Mouse (Mus musculus) erythroblast, embryonic 14.5 days (primary cell): ENCODE data around the gene Gm20661. TPM values are rescaled to one million over a fixed set of nuclear protein-coding genes. Genes with fewer than 3 reads are reported as not detected.

Experiments used
- H3K27me3 ChIP-seq: 2 replicates; pipeline ENCODE4 v1.6.1; 2012; ENCODE audit warnings: inconsistent platforms; ENCODE audit not compliant: control insufficient read depth
- H3K36me3 ChIP-seq: 2 replicates; pipeline ENCODE4 v1.6.1; 2012; ENCODE audit warnings: mild to moderate bottlenecking, inconsistent platforms; ENCODE audit not compliant: control insufficient read depth
- H3K4me1 ChIP-seq: 2 replicates; pipeline ENCODE4 v1.6.1; 2012; ENCODE audit warnings: inconsistent platforms; ENCODE audit not compliant: control insufficient read depth
- H3K4me3 ChIP-seq: replicated peaks from 2 replicates; pipeline ENCODE3; 2012; ENCODE audit warnings: moderate library complexity, mild to moderate bottlenecking, inconsistent platforms
- H3K9me3 ChIP-seq: 2 replicates; pipeline ENCODE4 v1.6.1; 2012; ENCODE audit warnings: low read length, inconsistent platforms, mixed read lengths; ENCODE audit not compliant: control insufficient read depth
- GATA1 ChIP-seq: IDR thresholded peaks from 2 replicates; pipeline ENCODE4 v1.6.1; 2012; ENCODE audit warnings: low read length, inconsistent platforms, mixed read lengths
- TAL1 ChIP-seq: IDR thresholded peaks from 3 replicates; pipeline ENCODE4 v1.6.1; 2012; ENCODE audit warnings: low read length, inconsistent platforms, mixed read lengths
- polyA plus RNA-seq: library from polyadenylated mRNA; stranded (reverse); fragments of >175 nt; gene quantifications from 2 replicates; pipeline ENCODE4 v1.2.3, GENCODE M21; 2012

Gm20661 gene
- polyA plus RNA-seq, 1 experiment, result 0.06 TPM

DNA sequence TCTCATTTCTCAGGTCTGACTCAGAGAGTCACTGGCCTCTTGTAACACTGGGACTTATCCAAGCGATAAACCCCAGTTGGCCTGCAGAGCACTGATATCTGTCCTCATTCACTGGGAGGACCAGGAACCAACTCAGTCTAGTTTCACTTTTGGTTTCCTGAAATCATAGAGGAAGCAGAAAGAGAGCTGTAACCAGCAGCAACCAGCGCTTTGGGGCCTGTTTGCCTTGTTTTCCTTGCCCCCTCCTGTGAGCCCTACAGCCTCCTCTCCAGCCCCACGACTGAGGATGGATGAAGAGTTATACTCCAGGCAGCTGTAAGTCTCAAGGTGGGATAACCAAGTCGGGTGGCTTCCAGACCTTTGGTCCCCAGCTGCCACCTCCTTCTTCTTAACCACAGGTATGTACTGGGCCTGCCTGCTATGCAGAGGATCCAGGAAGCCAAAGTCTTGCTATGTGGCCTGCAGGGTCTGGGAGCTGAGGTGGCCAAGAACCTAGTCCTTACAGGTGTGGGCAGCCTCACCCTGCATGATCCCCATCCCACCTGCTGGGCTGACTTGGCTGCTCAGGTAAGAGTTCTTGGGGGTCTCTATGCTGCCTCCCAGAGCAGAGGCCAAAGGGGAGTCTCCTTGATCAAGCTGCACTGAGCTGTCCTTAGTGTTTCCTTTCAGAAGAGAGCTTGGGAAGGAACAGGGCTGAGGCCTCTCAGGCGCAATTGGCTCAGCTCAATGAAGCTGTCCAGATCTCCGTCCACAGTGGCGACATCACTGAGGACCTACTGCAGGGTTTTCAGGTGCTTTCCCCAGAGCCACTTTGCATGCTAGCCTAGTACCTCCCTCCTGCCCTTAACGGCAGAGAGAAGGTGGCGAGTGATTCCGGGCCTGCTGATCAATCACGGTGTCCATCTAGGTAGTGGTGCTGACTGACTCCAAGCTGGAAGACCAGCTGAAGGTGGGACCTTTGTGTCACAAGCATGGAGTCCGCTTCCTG, 7.2 kb upstream of the Gm20661 start, which contains the start of gene Uba7:
TSS of gene Uba7 (plus strand) at position 107 of the 988 bp plus-strand sequence.
- H3K36me3 ChIP-seq, result peaks cover 83% of the 10 kb centered on the region
- H3K27me3 ChIP-seq, result no peaks in the 10 kb centered on the region
- H3K4me3 ChIP-seq, result peak within 1 kb of the TSS; percentile 65
- peak; percentile 83 for TF ChIP-seq GATA1
- peak; percentile 84 for TF ChIP-seq TAL1
- H3K4me1 ChIP-seq, result peaks cover 99% of the 10 kb centered on the region
- no peaks in the 10 kb centered on the region for H3K9me3 ChIP-seq

DNA sequence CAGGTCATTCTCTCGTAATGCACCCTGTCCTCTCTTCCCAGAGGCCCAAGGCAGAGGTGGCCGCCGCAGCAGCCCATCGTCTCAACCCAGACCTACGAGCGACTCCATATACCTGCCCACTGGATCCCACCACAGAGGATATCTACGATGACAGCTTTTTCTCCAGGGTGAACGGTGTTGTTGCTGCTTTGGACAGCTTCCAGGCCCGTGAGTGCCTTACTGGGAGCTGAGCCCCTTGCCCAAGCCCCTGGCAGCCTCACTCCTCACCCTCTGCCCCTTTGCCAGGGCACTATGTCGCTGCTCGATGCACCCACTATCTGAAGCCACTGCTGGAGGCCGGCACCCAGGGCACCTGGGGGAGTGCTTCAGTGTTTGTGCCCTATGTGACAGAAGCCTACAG, 4.0 kb upstream of the Gm20661 start:
- H3K9me3 ChIP-seq, result no peaks in the 10 kb centered on the region
- peak overlapping the region; percentile 0 for H3K4me3 ChIP-seq
- TF ChIP-seq GATA1 (no peak), TAL1 (no peak)
- H3K36me3 ChIP-seq, result peaks cover 84% of the 10 kb centered on the region
- H3K4me1 ChIP-seq, result peaks cover 99% of the 10 kb centered on the region
- no peaks in the 10 kb centered on the region for H3K27me3 ChIP-seq

DNA sequence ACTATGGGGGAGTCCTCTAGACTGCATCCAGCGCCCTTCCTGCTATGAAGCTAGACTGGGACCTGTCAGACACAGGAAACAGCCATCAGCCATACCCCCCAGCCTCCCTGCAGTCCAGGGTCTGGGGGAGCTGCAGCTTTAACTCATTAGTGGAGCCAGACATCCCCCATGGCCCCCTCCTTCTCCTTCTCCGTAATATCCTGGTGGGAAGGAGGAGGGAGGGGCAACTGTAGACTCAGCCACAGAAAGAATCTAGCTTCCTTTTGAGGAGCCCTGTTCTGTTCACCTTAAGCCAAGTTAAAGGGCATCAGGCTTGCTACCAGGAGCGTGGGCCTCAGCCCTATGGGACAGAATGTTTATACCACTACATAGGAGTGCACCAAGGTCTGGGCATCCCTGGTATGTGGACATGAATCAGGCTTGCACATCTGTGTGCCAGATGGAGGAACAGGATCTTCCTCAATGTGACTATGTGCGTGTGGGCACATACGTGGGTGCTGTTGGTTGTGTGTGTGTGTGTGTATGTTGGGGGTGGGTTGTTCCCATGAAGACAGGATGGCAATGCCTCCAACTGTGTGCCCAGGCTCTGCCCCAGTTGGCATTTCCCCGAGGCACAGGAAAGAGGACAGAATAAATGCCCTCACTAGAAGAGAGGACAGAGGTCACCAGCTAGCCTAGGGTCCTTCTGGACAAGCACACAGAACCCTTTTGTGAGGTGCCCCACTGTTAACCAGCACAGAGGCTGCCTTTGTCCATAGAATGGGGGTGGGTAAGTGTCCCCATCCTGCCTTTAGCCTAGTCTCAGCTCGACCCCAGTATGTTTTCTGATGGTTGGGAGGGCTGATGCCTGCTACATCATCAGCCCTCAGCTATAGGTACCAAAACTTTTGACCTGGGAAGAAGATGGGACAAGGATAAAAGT, 913 bp upstream of the Gm20661 start:
- H3K9me3 ChIP-seq, result no peaks in the 10 kb centered on the region
- peaks cover 87% of the 10 kb centered on the region for H3K36me3 ChIP-seq
- H3K27me3 ChIP-seq, result no peaks in the 10 kb centered on the region; the same call in 1 of the 2 replicates
- H3K4me3 ChIP-seq, result peak overlapping the region; percentile 78
- TF ChIP-seq TAL1 (no peak), GATA1 (no peak)
- peaks cover 99% of the 10 kb centered on the region for H3K4me1 ChIP-seq

DNA sequence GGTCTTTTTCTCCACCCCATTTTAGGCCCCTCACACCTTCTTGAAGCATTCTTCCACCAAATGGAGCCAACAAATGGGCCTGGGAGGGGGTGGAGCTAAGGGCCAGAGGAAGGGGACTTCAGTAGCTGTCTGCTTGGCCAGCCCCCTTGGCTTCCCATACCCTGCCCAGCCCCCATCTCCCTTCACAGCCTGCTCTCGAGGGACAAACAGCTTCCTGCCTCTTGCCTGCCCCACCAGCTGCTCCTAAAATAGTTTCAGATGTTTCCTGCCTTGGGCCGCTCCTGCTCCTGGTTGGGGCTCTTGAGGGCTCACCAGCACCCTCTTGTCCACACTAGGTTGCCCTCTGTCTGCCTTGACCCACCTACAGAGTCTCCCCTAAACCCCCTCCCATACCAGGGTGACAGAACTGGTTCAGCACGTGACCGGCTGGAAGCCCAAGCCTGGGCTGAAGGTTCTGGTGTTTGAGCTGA, 598 bp downstream of the Gm20661 start:
- no peak for TF ChIP-seq TAL1
- no peak for TF ChIP-seq GATA1
- H3K36me3 ChIP-seq, result peaks cover 72% of the 10 kb centered on the region
- H3K27me3 ChIP-seq, result peaks cover 4% of the 10 kb centered on the region
- H3K4me1 ChIP-seq, result peaks cover 94% of the 10 kb centered on the region
- no peaks in the 10 kb centered on the region for H3K9me3 ChIP-seq
- peak overlapping the region; percentile 78 for H3K4me3 ChIP-seq

DNA sequence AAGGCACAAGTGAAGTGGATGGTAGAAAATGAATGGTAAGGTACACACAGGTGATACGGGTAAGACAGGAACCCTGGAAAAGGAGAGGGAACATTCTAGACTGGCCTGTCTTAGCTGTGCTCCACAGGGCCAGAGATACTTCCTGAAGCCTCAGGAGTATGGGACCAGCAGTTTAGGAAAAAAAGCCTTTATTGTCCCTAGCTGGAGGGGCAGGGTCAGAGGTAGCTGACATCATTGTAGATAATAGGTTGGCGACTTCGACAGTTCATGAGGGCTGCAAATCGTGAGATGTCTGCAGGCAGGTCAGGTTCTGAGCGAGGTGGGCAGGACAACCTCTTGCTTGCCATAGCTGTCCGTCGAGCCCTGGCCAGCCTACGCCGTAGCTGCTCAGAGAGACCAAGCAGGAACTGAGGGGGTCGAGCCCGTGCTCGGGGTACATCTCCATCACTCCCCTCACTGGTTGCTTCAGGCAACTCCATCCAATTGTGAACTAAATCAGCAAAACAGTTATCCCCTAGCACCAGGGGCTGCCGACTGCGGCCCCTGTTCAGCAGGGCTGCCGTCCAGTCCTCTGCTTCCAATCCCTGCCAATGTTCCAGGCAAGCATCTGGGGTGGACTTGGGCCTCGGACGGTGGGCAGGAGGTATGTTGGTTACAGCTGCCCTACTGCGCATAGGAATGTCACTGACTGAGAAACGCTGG, 1.3 kb downstream of the Gm20661 start:
- Histone ChIP-seq H3K27me3 (peaks cover 4% of the 10 kb centered on the region), H3K9me3 (no peaks in the 10 kb centered on the region), H3K36me3 (peaks cover 65% of the 10 kb centered on the region), H3K4me1 (peaks cover 87% of the 10 kb centered on the region), H3K4me3 (peak overlapping the region; percentile 78)
- TF ChIP-seq GATA1 (no peak), TAL1 (no peak)

DNA sequence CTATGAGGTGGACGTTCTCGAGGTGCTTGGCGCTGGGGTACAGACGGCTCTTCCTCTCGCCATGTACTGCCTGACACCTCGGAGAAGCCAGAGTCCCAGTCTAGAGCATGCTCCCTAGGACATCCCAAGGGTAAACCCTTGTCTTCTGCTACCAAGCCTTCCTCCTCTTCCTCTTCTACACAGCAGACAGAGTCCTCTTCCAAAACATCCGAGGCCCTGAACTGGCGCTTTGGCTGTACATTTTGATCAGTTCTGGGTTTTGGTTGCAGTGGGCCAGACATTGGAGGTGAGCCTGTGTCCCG, 1.8 kb downstream of the Gm20661 start:
- peaks cover 60% of the 10 kb centered on the region for H3K36me3 ChIP-seq
- H3K4me1 ChIP-seq, result peaks cover 84% of the 10 kb centered on the region
- H3K9me3 ChIP-seq, result no peaks in the 10 kb centered on the region
- peaks cover 4% of the 10 kb centered on the region for H3K27me3 ChIP-seq
- H3K4me3 ChIP-seq, result peak overlapping the region; percentile 78
- no peak for TF ChIP-seq TAL1

DNA sequence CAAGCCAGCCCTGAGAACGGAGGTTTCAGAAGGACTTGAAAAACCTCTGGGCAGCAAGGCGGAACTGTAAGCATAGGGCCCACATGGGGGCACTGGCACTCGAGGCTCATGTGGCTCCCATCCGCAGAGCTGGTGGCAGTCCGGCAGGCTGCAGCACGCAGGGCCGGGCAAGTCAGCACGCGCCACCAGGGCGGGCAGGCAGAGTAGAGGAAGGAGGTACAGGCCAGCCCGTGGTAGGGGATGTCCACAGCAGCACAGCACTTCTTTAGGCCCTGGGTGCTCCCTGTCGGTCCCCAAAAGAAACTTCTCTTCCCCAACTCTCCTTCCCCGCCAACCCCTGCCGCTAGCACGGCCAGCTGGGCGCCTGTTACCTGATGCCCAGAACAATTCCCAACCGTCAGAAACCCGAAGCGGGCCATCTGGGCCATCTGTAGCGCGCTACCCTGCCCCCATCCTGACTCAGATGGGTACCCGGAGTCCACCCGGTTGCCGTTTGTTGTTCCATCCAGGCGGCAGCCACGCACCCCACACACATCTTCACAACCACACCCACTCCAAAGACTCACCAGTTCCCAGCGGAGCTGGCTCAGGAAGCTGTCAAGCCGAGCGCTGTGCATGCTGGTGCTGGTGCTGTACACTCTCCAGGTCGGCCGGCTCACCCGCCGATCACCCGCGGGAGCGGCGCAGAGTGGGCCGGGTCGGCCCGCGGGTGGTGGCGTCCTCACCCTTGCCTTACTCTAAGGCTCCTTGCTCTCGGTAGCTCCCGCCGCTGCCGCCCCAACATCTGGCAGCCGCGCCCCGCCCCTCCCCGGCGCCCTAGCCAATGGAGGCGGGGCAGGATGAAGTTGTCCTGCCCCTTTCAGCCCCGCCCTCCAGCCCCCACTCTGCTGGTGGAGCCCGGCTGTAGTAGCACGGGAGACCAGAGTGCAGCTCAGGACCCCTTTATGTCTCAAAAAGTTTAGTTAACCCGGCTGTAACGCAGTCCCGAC, 2.6 kb downstream of the Gm20661 start, which contains the start of gene Inka1:
TSS of gene Inka1 (minus strand) at position 749 of the 989 bp plus-strand sequence.
- no peak for TF ChIP-seq GATA1
- TF ChIP-seq TAL1, result no peak
- Histone ChIP-seq H3K27me3 (peaks cover 4% of the 10 kb centered on the region), H3K4me3 (peak within 1 kb of the TSS; percentile 78), H3K4me1 (peaks cover 84% of the 10 kb centered on the region), H3K9me3 (no peaks in the 10 kb centered on the region), H3K36me3 (peaks cover 52% of the 10 kb centered on the region)

DNA sequence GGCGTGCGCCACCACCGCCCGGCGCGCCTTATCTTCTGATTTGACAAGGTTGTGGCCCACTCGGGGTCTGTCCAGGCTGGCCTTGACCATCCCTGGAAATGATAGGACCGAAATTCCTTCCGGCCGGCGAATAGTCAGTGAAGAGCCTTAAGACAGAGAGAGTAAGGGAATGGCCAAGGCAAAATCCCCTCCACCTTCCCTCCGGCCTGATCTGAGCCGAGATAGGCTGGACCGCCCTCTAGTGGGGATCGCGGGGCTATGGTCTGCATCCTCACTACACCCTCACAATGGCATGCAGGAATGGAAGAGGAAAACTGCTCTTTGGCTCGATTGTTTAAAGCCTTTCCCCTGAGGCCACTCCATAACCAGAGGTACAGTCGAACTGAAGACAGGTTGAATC, 3.5 kb downstream of the Gm20661 start:
- Histone ChIP-seq H3K4me3 (peak overlapping the region; percentile 78), H3K36me3 (peaks cover 43% of the 10 kb centered on the region), H3K9me3 (no peaks in the 10 kb centered on the region), H3K27me3 (peaks cover 4% of the 10 kb centered on the region), H3K4me1 (peaks cover 75% of the 10 kb centered on the region)
- peak; percentile 61 for TF ChIP-seq GATA1
- no peak for TF ChIP-seq TAL1
